In the genomic region with DNA sequence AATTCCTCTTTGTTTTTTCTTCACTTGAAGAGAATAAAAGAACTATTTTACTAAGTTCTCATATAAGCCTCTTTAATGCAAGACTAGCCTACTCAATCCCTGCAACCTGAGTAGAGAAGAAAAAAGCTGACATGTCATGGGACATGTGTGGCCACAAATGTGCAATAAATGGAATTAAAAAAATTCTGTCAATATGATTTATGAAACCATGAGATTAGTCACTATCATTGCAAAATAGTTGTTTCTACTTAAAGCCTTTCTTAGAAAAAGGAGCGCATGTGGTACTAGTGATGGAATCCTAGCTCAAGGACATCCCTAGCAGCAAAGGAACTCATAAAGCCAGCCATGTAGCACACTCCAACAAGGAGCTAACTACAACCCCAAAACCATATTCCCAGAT, we compare ENCODE assay signal across 17 mouse cellular contexts.
"Had no signal": no experiment of that assay in that cellular context is flagged by ENCODE, and none has a peak within 500 bp of the region (broad histone marks: within the 10 kb centered on the region; RNA-seq: fewer than 3 reads in every experiment).

No protein-coding gene starts in this region.

- H3K4me2 ChIP-seq: lung, embryonic 15.5 days; midbrain, embryonic 12.5 days; neural tube, embryonic 12.5 days; stomach, embryonic 15.5 days had no signal

- H3K27me3 ChIP-seq: lung, embryonic 15.5 days; megakaryocyte, embryonic 14.5 days; midbrain, embryonic 12.5 days; neural tube, embryonic 12.5 days; stomach, embryonic 15.5 days had no signal

- H3K4me3 ChIP-seq: lung, embryonic 15.5 days; megakaryocyte, embryonic 14.5 days; midbrain, embryonic 12.5 days; neural tube, embryonic 12.5 days; stomach, embryonic 15.5 days had no signal

- ATAC-seq: liver, postnatal 0 days; lung, postnatal 0 days; midbrain, embryonic 16.5 days had no signal

- H3K27ac ChIP-seq: lung, embryonic 15.5 days; macrophage; midbrain, embryonic 12.5 days; neural tube, embryonic 12.5 days; stomach, embryonic 15.5 days; stomach, postnatal 0 days had no signal

- H3K9me3 ChIP-seq: lung, embryonic 15.5 days; megakaryocyte, embryonic 14.5 days; midbrain, embryonic 12.5 days; neural tube, embryonic 12.5 days; stomach, embryonic 15.5 days had no signal

- H3K4me1 ChIP-seq: lung, embryonic 15.5 days; midbrain, embryonic 12.5 days; neural tube, embryonic 12.5 days; stomach, embryonic 15.5 days had no signal

- H3K9ac ChIP-seq: liver, postnatal 0 days; lung, embryonic 15.5 days; midbrain, embryonic 12.5 days; neural tube, embryonic 12.5 days; stomach, embryonic 15.5 days had no signal

- DNase-seq: liver, postnatal 0 days; lung, adult 2 months; lung, postnatal 14 days; lung, postnatal 36 days; midbrain, embryonic 14.5 days; right cerebral cortex, postnatal 14 days; thymus, postnatal 14 days; thymus, postnatal 36 days had no signal
